Mouse (Mus musculus): ENCODE data around the gene Ctdsp1. TPM values are rescaled to one million over a fixed set of nuclear protein-coding genes. Genes with fewer than 3 reads are reported as not detected.
A peak's percentile ranks its signal among the peaks of the same experiment; 100 is the strongest.
"Not testable (repeated sequence)": the region's sequence is repeated elsewhere in the genome, so short reads cannot be mapped to it uniquely, and the experiment has no call there.

Ctdsp1 gene
- total RNA-seq, 2 experiments from 2014 or later, result 92.2 to 111 TPM

- DNase-seq, result no peak
- intact Hi-C loops (cut with DNase I), result loop anchor here (10.0 kb wide), 1 partner anchor 921 kb away; the partner anchor contains the start of gene Dnpep
- Histone ChIP-seq H3K4me3 (peak overlapping the region; percentile 99; the same call in 1 of the 2 replicates), H3K27ac (peak overlapping the region; percentile 4; the same call in 1 of the 2 replicates)
- TF ChIP-seq CTCF (IDR thresholded peaks at IDR 0.05), result no peak
Observed at GRCm38 (mm10) chr1:74393697-74394096, 2.4 kb downstream of the Ctdsp1 start.

- H3K27ac ChIP-seq, result 0 out of 2 replicates have a peak overlapping the region, but pooled peaks have one; percentile 4
- no peak for TF ChIP-seq CTCF (IDR thresholded peaks at IDR 0.05)
- no peak overlapping the region for H3K4me3 ChIP-seq
- intact Hi-C loops (cut with DNase I), result loop anchor here (10.0 kb wide), 1 partner anchor 920 kb away; the partner anchor contains the start of gene Dnpep
- no peak for DNase-seq
Observed at GRCm38 (mm10) chr1:74394311-74394710, 3.0 kb downstream of the Ctdsp1 start.

- TF ChIP-seq CTCF (IDR thresholded peaks at IDR 0.05), result no peak
- DNase-seq, result no peak
- no peak overlapping the region for H3K4me3 ChIP-seq
- peak overlapping the region; percentile 24; the same call in 1 of the 2 replicates for H3K27ac ChIP-seq
- intact Hi-C loops (cut with DNase I), result loop anchor here (10.0 kb wide), 1 partner anchor 920 kb away; the partner anchor contains the start of gene Dnpep
Observed at GRCm38 (mm10) chr1:74394858-74395257, 3.5 kb downstream of the Ctdsp1 start.

GRCm38 (mm10) chr1:74395290-74395689 lies 4.0 kb downstream of the Ctdsp1 start:
- no peak for TF ChIP-seq CTCF (IDR thresholded peaks at IDR 0.05)
- H3K4me3 ChIP-seq, result no peak overlapping the region
- peak overlapping the region; percentile 24; the same call in 1 of the 2 replicates for H3K27ac ChIP-seq
- no peak for DNase-seq
- intact Hi-C loops (cut with DNase I), result loop anchor here (10.0 kb wide), 1 partner anchor 920 kb away; the partner anchor contains the start of gene Dnpep

- DNase-seq, result not testable (repeated sequence)
- H3K27ac ChIP-seq, result peak overlapping the region; percentile 92
- intact Hi-C loops (cut with DNase I), result loop anchor here (10.0 kb wide), 1 partner anchor 918 kb away; the partner anchor contains the start of gene Dnpep
- H3K4me3 ChIP-seq, result peak overlapping the region; percentile 78
Observed at GRCm38 (mm10) chr1:74396456-74397222, 5.3 kb downstream of the Ctdsp1 start.

GRCm38 (mm10) chr1:74397268-74397918 lies 6.1 kb downstream of the Ctdsp1 start:
- DNase-seq, result peak; percentile 100
- H3K27ac ChIP-seq, result peak overlapping the region; percentile 92
- peak overlapping the region; percentile 78 for H3K4me3 ChIP-seq
- intact Hi-C loops (cut with DNase I), result loop anchor here (10.0 kb wide), 1 partner anchor 917 kb away; the partner anchor contains the start of gene Dnpep
- TF ChIP-seq CTCF (IDR thresholded peaks at IDR 0.05), result peak; percentile 87

- intact Hi-C loops (cut with DNase I), result loop anchor here (10.0 kb wide), 1 partner anchor 917 kb away; the partner anchor contains the start of gene Dnpep
- Histone ChIP-seq H3K27ac (peak overlapping the region; percentile 92), H3K4me3 (peak overlapping the region; percentile 78)
- peak; percentile 83 for TF ChIP-seq CTCF (IDR thresholded peaks at IDR 0.05)
- DNase-seq, result peak; percentile 75
Observed at GRCm38 (mm10) chr1:74397919-74398451, 6.7 kb downstream of the Ctdsp1 start.

GRCm38 (mm10) chr1:74400531-74400930 lies 9.2 kb downstream of the Ctdsp1 start:
- DNase-seq, result no peak
- no peak overlapping the region for H3K4me3 ChIP-seq
- intact Hi-C loops (cut with DNase I), result loop anchor here (5.0 kb wide), 1 partner anchor 52 kb away; no protein-coding TSS in a partner anchor
- no peak for TF ChIP-seq CTCF (IDR thresholded peaks at IDR 0.05)
- no peak overlapping the region for H3K27ac ChIP-seq

GRCm38 (mm10) chr1:74401015-74401702 lies 9.8 kb downstream of the Ctdsp1 start:
- no peak for DNase-seq
- Histone ChIP-seq H3K4me3 (no peak overlapping the region), H3K27ac (no peak overlapping the region)
- TF ChIP-seq CTCF (IDR thresholded peaks at IDR 0.05), result no peak
- intact Hi-C loops (cut with DNase I), result loop anchor here (5.0 kb wide), 1 partner anchor 51 kb away; no protein-coding TSS in a partner anchor

GRCm38 (mm10) chr1:74404206-74404605 lies 12.9 kb downstream of the Ctdsp1 start:
- intact Hi-C loops (cut with DNase I), result loop anchor here (5.0 kb wide), 1 partner anchor 48 kb away; no protein-coding TSS in a partner anchor
- no peak for TF ChIP-seq CTCF (IDR thresholded peaks at IDR 0.05)
- Histone ChIP-seq H3K27ac (no peak overlapping the region), H3K4me3 (no peak overlapping the region)
- DNase-seq, result no peak

GRCm38 (mm10) chr1:74408589-74409504 lies 17.5 kb downstream of the Ctdsp1 start, which contains the start of gene Vil1:
Vil1 (plus strand) TSS chr1:74409376.
- intact Hi-C loops (cut with DNase I), result no loop called here
- TF ChIP-seq CTCF (IDR thresholded peaks at IDR 0.05), result no peak
- H3K4me3 ChIP-seq, result no peak within 1 kb of the TSS
- no peak within 1 kb of the TSS for H3K27ac ChIP-seq
- DNase-seq, result no peak
